Mouse (Mus musculus): ENCODE measurements at regions not wholly inside any gene's neighbourhood (a gene's known extent, or its start where the extent isn't known, plus 50 kb on each side); places are given as distances from the start of the nearest gene placed in this dataset.

GRCm38 (mm10) chr13:102294451-102294850 is 398.9 kb upstream of the Cd180 start:
- no peak for ATAC-seq

DNA sequence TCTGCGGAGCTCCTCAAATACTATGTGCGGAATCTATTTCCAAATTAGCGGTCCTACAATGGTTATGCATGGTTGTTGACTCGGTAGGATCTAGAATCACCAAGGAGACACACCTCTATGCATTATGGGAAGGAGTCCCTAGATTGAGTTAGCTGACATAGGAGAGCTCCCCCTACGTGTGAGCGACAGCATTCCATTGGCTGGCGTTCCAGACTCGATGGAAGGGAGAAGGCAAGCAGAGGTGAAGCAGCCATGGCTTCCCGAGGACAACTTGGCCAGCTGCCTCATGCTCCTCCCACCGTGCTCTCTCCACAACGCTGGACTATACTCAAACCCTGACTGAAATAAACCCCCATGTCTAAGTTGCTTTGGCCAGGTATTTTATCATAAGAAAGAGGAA is 398.3 kb upstream of the Cd180 start:
- no peak for ATAC-seq

DNA sequence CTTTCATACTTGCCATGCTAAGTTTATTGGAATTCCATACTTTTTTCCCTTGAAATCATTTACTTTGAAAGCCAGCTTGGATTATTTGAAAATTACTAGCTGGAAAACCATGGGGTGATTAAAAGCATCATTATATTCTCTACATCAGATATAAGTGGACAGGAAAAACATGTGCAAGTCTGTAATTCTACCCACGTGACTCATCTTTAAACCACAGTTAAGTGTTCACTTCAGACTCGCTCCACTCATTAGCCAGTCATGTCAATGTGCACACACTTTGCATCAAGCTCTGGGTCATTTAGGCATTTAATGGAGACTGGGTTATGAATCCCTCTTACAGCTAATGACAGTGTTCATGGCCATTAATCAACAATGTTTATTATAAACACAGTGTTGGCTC is 385.4 kb upstream of the Cd180 start:
- no peak for ATAC-seq

DNA sequence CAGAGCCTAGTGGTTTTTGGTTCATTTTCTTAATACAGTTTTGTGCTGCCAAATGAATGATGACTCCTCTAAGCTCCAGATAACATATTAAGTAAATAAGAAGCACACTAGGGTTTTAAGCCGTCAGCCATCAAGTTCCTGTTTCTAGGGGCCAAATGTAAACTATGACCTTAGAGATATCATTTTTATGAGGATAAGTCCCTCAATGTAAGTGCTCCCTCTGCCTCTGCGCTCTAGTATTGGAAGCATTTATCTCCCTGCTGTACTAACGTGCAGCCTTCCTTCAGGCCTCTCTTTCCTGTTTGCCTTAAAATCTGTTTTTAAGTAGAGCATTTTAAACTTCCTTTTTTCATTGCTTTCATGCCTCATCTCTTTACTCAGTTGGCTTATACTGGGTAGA is 381.3 kb upstream of the Cd180 start:
- ATAC-seq, result no peak

GRCm38 (mm10) chr13:102315921-102316692 is 377.3 kb upstream of the Cd180 start:
- ATAC-seq, result no peak

GRCm38 (mm10) chr13:102318891-102319404 is 374.4 kb upstream of the Cd180 start:
- ATAC-seq, result no peak

DNA sequence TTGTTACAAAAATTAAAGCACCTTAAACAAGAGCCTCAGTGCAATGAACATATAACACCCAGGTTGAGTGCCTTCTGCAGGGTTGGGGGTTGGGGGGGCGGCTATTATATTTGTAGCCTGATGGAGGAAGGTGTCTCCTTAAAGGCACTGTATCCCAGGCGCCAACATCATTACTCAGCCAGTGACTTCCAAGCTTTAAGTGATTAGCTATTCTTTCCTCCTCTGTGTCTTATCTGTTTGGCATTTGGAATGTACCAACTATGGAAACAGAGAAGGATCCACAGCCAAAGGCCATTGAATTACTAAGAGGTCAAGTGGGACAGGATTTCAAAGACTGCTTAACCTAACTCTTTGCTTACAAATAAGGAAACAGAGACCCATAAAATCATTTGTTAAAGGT is 373.9 kb upstream of the Cd180 start:
- ATAC-seq, result no peak

- ATAC-seq, result no peak
Observed at GRCm38 (mm10) chr13:102323876-102324275, 369.5 kb upstream of the Cd180 start.

DNA sequence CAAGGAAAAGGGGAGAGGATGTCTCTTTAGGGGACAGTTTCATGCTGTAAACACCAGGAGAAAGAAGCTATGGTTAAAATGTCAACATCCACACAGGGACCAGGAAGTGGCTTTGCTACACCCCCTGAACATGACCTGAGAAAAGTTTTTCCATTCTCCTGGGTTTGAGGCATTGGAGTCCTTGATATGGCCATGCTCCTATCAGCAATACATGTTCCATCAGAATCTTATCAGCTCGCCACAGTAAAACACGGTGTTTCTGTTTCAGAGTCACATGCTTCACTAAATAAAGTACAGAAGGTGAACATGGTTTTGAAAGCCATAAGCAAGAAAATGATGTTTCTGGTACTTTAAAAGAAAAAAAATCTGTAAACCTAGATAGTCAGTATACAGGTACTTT is 367.4 kb upstream of the Cd180 start:
- ATAC-seq, result no peak

GRCm38 (mm10) chr13:102326544-102326943 is 366.8 kb upstream of the Cd180 start:
- ATAC-seq, result no peak

DNA sequence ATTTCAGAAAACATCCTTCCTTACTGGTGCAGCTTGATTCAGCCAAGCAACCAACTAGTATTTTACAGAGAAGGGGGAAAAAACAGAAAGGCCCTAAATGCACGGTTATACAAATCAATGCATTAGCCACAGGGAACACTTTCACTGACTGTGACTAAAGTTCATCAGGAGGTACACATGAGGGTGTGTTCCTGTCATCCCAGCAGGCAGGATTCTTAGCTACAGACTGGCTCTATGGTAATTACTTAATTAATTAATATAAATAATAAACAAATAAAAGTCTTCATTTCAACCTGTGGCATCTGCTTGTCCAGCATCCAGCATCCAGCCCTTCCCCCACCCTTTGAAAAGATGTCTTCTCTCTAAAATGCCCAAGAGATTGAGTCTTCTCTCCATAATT is 359.7 kb upstream of the Cd180 start:
- ATAC-seq, result no peak

- no peak for ATAC-seq
Observed at GRCm38 (mm10) chr13:102334131-102334534, 359.2 kb upstream of the Cd180 start.

GRCm38 (mm10) chr13:102343236-102343635 is 350.1 kb upstream of the Cd180 start:
- no peak for ATAC-seq

GRCm38 (mm10) chr13:102344606-102345269 is 348.6 kb upstream of the Cd180 start:
- no peak for ATAC-seq

- no peak for ATAC-seq
Observed at GRCm38 (mm10) chr13:102349493-102349892, 343.9 kb upstream of the Cd180 start.

DNA sequence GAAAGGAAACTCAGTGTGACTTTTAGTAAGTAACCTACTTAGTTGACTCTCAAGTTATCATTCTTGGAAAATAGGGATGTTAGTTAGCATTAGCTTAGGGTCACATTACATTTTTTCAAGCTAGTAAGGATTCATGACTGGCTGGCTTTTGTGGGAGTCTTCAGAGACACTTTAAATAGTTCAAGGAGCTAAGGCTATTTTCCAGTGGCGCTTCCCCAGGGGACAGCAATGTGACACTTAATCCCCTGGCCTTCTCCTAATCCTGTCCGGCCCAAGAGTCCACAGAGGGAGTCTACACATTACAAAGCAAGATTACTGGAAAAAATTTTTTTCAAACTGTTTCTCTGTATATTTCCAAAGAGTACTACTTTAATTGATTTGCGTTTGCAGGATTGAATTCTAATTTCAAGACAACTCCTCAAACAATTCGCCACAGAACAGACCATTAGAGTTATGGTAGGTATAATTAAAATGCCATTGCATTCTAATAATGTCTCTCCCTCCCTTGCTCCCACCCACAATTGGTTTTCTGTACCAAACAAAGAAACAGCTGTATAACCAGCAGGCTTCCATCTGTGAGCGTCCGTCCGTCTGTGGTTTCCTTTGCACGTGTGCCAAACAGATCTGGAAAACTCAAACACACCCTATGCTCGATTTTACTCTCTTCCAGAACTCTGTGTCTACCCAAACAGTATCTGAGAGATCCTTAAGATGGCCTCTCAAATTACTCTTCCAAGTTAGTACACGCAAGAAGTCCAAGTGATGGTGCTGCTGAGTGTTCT is 341.1 kb upstream of the Cd180 start:
- ATAC-seq, result no peak

- no peak for ATAC-seq
Observed at GRCm38 (mm10) chr13:102355569-102355968, 337.8 kb upstream of the Cd180 start.

- no peak for ATAC-seq
Observed at GRCm38 (mm10) chr13:102372451-102373082, 320.8 kb upstream of the Cd180 start.

DNA sequence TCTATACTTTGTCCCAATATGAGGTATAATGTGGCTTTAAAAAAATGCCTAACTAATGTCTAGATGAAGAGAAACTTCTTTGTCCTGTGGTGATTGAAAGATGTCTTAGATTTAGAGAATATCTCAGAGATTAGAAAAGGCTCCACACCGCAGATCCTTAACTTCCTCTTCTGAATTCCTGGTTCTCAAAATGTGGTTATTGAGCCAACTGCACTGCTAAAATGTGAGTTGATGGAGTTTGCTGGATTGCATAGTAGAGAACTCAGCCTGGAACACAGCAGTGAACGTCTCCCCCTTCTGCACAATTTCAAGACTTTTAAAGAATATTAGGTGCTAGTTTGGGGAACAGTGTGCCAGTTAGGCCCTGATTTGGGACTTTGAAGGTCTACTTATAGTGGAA is 312.7 kb upstream of the Cd180 start:
- no peak for ATAC-seq

- ATAC-seq, result no peak
Observed at GRCm38 (mm10) chr13:102391911-102392310, 301.4 kb upstream of the Cd180 start.

DNA sequence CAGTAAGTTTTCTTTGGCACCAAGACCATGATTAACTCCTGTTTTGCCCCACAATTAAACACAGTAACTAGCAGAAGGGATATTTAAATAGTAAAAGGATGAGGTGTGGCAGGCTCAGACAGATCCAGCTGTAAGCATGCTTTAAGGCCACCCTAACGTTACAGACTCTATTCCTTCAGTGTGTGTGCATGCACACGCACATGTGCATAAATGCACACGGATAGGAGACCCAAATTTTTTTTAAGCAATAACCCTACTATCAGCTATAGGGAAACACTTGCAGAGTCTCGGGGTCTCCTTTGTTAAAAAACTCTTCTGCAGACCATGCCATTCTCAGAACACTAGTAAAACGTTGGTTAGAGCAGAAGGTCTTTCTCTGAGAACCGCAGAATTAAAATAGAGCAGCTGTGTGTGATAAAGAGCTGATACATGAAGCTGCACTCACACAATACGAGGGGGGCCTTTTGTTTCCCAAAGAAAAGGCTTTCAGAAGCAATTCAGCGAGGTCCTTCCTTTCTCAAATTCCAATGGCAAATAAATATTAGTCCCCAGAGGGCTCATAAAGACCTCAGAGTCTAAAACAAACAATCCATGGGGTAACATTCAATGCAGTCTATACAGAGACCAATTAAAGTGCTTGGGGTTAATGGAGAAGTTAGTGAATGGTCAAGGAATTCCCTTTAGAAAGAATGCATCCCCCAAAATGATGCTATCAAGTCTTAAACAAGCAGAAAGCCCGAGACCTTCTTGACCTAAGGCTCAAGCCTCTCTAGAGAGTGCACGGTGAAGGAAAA is 300.3 kb upstream of the Cd180 start:
- no peak for ATAC-seq

GRCm38 (mm10) chr13:102393662-102393970 is 299.7 kb upstream of the Cd180 start:
- ATAC-seq, result no peak
